Mouse (Mus musculus) adrenal gland, postnatal 10 days (tissue): ENCODE results near the gene Zfp28. TPM values are rescaled to one million over a fixed set of nuclear protein-coding genes. Genes with fewer than 3 reads are reported as not detected.
A peak's percentile ranks its signal among the peaks of the same experiment; 100 is the strongest.

Experiments
- DNase-seq: peaks from one replicate; pipeline ENCODE4 v3.0.0; 2021; ENCODE audit warnings: mixed read lengths
- total RNA-seq, 2 experiments: library from RNA; stranded (reverse); gene quantifications; 2 replicates each; pipeline ENCODE4 v1.2.3; 2021

Zfp28 gene
- total RNA-seq, 2 experiments from 2014 or later: 3.9 to 8.9 TPM

DNA sequence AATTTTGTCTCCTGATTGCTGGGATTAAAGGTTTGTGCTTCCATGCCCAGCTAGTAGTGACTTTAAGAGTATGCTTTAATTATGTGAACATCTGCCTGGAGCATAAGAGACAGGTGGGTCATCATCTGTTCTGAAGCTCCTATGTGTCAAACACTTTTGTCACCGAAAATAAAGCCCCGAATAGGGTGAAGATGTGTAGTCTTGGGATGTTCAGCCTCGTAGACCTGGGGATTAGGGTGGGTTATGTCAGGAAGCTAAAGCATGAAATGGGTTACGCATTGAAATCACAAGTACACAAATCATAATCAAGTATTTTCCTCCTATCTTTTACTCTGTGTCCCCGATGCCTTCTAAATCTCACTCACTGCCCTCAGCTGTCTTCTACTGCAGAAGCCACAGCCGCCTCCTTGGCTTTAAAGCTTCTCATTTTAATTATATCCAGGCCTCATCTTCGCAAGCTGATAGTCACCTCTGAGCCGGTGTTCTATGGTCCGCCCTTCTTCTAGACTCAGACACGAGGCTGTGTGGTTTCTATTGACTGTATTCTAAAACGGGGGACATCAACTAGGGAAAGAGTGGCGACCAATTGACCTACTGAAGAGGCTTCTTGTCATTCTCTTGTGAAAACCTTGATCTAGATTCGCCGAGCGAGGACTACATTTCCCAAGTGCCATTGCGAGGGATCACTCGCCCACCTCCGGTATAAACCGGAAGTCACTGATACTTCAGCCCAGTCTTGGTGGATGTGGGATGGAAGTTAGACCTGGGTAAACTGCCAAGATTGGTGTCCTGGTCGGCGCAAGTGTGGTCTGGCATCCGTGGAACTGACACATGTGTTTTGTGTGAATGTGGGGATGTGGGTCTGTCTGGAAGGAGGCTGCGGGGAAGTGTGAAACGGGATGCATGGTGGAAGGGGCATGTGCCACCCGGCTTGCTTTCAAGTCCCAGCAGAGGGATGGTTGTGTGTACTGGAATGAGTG, 15.2 kb downstream of the Zfp28 start, which contains the start of gene Smim17:
Smim17 (plus strand) TSS at position 720 of the 980 bp plus-strand sequence.
- peak; percentile 72 for DNase-seq

DNA sequence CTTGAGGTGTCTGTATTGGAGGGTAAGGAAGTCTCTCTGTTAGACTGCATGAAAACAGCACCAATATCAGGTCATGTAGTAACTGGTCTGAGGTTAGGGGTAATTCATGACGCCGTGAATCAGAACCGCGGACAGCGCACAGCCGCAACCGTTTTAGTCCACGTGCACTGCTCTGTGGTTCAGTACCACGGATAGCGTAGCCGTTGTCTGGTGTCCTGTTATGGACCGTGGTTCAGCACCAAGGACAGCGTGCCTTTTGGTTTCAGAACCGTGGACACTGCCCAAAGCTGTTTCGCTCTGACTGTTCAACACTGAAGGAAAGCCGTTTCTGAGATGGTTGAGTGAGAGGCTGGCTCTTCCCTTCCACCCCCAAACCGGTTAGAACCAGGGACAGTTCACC, 26.9 kb downstream of the Zfp28 start, which contains the start of gene Gm20715:
Gm20715 (plus strand) TSS at position 235 of the 400 bp plus-strand sequence.
- peak; percentile 96 for DNase-seq

- DNase-seq: no peak
Measured at GRCm38 (mm10) chr7:6414626-6415441, 31.7 kb downstream of the Zfp28 start.

GRCm38 (mm10) chr7:6415442-6415787, 32.3 kb downstream of the Zfp28 start:
- DNase-seq: no peak

- DNase-seq: no peak
Measured at GRCm38 (mm10) chr7:6419894-6420293, 36.8 kb downstream of the Zfp28 start.

- DNase-seq: no peak
Measured at GRCm38 (mm10) chr7:6429381-6429780, 46.3 kb downstream of the Zfp28 start.

- DNase-seq: peak; percentile 33
Measured at GRCm38 (mm10) chr7:6430342-6430741, 47.2 kb downstream of the Zfp28 start.

- DNase-seq: no peak
Measured at GRCm38 (mm10) chr7:6438388-6438787, 55.3 kb downstream of the Zfp28 start, which contains the start of gene Olfr1344. Gene Olfr1344 (plus strand): TSS chr7:6438688.

- DNase-seq: no peak
Measured at GRCm38 (mm10) chr7:6441173-6441572, 58.1 kb downstream of the Zfp28 start.

Other genes starting within 250 kb of the Zfp28 start
- gene Zfp787, start 227.3 kb upstream of the Zfp28 start, total RNA-seq: 10 to 100 TPM; 46.2 to 61.5 TPM
- gene Zfp444, start 211.1 kb upstream of the Zfp28 start, total RNA-seq: 10 to 100 TPM; 26.4 to 27.9 TPM
- not detected for gene Galp, start 186.2 kb upstream of the Zfp28 start, total RNA-seq
- not detected for gene Zscan5b, start 161.0 kb upstream of the Zfp28 start, total RNA-seq
- gene Epp13, start 130.6 kb upstream of the Zfp28 start, total RNA-seq: not detected
- 1 to 10 TPM; 6.4 to 7.8 TPM for gene Zfp667, start 96.7 kb upstream of the Zfp28 start, total RNA-seq
- gene Zfp583, start 52.0 kb upstream of the Zfp28 start, total RNA-seq: 1 to 10 TPM; 2.7 to 3.1 TPM
- under 1 TPM; 0.87 to 0.91 TPM for gene Gm3854, start 39.5 kb upstream of the Zfp28 start, total RNA-seq
- gene Zfp78, start 20.0 kb upstream of the Zfp28 start, total RNA-seq: 1 to 10 TPM; 1.1 to 2.6 TPM
- under 1 TPM; 0.21 to 0.36 TPM for gene Smim17, start 15.4 kb downstream of the Zfp28 start, total RNA-seq
- under 1 TPM in 1 of 2 experiments, not detected in 1; 0.09 TPM for gene Gm20715, start 27.0 kb downstream of the Zfp28 start, total RNA-seq
- not detected for gene Olfr1344, start 55.4 kb downstream of the Zfp28 start, total RNA-seq
- not detected for gene Olfr1336, start 72.9 kb downstream of the Zfp28 start, total RNA-seq
- gene Olfr1346, start 83.8 kb downstream of the Zfp28 start, total RNA-seq: not detected
- gene Olfr5, start 103.6 kb downstream of the Zfp28 start, total RNA-seq: not detected
- not detected for gene Olfr1347, start 116.5 kb downstream of the Zfp28 start, total RNA-seq
- gene Olfr1348, start 125.5 kb downstream of the Zfp28 start, total RNA-seq: not detected
- gene Olfr1349, start 139.7 kb downstream of the Zfp28 start, total RNA-seq: not detected
- not detected for gene Olfr1350, start 181.5 kb downstream of the Zfp28 start, total RNA-seq